Mouse (Mus musculus): Measurements from ENCODE around the gene Sort1.
A peak's percentile ranks its signal among the peaks of the same experiment; 100 is the strongest.

Gene Sort1

DNA sequence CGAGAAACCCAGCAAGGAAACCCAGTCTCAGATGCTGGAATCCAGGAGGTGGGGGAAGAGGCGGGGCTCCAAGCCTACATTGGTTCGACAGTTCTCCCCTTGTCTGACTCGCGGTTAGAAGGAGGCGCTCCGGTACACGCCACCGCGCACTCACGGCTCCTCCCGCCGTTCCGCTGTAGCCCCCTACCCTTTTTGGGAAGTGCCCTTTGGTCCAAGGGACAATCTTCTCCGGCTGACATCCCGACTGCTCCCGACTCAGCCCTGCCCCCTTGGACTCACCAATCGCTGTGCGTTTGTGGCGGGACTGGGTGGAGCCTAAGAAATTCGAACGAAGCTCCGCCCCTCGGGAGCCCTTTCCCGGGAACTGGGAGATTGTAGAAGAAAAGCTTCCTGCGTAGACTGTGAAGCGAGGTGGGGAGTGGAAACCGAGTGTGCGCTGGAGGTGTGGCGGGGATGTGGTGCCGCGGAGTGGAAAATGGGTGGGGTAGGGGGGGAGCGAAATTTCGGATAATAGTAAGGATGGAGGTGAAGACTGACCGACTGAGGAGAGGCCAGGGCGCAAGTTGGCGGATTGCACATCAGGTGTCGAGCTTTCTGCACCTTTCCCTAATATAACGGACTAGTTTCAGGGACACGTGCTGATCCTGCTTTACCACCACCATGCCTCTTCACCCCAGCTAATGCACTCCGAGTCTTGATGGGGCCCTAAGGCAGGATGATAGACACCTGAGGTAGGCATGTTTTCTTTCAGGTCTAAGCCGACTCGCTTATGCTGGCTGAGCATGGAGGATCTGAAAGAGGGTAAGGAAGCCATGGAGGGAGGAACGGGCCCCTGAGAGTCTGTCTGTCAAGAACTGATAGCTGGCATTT is 99.8 kb downstream of the Sort1 start, which contains the start of gene Psrc1:
Psrc1 (plus strand) TSS at position 355 of the 870 bp plus-strand sequence.
- DNase-seq (ENCODE audit: low read depth, low spot score) = peak; percentile 74

DNA sequence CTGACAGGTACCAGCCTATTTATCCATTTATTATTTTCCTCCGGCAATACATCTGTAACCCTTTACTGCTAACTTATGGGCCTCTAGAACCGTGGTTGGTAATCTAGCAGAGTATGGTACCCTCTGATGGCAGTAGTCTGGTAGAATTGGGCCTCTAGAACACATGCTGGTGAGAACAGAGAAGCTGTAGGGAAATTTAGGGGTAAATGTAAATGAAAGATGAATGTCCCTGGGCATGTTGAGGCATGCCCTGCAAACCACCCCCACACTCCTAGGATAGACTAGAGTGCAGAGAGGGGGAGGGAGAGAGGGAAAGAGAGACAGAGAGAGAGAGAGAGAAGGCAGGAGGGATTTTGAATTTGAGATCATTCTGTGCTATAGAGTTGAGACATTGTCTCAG is 100.5 kb downstream of the Sort1 start:
- no peak for DNase-seq (ENCODE audit: low read depth, low spot score)

DNA sequence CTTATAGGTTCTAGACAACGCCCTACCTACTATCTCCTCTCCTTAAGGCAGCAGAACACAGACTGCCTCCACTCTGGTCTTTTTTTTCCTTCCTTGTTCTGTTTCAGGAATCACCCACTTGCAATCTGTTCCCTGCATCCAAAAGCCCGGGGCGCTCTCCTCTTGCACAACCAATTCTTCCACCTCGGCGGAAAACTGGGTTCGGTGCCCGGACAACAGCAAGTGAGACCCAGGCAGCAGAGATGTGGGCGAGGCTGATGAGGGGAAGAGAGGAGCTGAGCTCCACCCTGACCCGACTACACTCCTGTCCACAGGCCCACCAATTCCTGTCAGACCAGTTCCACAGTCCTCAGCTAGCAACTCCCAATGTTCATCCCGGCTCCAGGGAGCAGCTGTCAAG is 102.3 kb downstream of the Sort1 start:
- no peak for DNase-seq (ENCODE audit: low read depth, low spot score)

DNA sequence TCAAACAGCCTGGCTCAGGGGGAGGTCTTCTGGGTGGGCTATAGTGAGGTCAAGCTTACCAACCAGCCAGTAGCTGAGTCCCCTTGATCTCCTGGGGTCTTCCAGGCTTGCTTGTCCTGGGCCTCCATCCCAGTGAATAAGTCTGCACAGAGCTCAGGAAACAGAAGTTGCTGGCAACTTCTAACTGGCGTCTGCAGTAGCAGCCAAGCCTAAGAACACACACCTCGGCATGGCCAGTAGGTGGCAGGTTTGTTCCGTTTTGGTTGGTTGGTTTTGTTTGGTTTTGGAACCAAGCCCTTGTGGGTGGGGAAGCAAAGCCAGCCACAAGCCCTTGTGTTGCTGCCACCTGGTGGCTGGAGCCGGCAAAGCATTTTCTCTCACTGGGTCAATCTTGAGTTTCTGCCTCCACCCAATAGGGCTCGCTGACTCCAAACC is 105.2 kb downstream of the Sort1 start:
- DNase-seq (ENCODE audit: low read depth, low spot score) = peak; percentile 95

DNA sequence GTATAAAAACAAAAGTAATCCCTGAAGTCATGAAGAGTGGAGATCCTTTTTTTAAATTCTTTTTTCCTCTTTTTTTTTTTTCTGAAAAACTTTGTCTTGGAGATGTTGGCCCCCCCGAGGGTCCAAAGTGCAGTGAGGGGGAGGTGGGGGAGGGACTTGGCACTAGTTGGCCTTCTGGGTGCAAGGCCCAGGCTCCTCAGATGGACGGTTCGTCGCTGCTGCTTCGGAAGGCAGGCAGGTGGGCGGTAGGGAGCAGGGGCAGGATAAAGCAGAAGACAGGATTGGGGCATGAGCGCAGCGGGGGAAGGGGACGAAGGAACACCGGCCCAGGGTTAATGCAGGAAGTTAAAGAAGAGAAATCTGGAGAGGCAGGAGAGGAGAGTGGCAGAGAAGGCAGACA is 108.4 kb downstream of the Sort1 start:
- DNase-seq (ENCODE audit: low read depth, low spot score) = no peak

DNA sequence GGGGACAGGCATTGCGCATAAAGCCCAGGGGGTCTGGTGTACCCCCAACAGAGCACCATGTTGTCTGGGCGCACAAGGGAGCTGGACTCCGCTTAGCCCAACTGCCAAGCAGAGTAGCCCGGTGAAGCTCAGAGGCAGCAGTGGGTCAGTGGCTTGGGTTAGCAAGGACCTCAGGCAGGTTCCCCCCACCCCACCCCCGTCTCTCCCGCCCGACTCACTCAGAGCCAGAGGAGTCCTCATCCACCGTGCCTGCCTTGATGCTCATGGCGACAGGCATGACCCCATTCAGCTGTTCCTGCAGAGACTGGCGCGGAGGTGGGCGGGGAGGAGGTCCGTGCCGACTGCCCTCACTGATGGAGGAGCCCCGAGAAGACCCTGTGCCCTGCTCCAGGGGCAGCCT is 108.9 kb downstream of the Sort1 start:
- DNase-seq (ENCODE audit: low read depth, low spot score) = no peak

DNA sequence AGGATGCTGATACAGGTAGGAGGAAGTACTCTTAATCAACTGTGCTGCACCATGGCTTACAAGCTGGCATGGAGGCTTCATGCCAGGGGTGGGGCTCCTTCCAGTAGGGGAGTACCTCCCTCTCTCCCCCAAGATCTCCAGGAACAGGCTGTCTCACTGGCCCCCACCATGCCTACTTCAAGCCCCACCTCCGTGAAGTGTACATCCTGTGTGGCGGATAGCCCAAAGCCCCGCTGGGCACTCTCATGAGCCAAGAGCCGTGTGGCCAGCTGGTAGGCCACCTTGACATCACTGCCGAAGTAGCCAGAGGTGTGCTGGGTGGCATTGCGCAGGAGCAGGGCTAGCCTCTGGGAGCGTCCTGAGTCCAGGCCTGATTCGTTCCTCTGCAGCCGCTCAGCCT is 114.4 kb downstream of the Sort1 start:
- no peak for DNase-seq (ENCODE audit: low read depth, low spot score)

DNA sequence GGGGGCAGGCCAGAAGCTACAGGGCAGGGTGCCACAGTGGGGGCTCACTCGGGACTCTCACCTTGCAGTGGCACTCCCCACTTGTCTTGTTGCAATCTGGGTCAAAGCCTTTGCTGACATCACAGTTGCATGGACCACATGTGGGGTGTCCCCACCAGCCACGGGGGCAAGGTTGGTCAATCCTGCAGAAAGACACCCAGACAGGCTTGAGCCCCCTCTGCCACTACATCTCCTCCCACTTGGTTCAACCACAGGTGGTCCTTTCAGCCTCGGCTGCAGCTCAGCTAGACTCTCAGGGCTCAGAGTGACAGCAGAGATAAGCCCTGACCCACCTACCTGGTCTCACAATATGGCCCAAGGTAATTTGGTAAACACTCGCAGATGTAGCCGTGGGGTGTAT is 116.6 kb downstream of the Sort1 start:
- DNase-seq (ENCODE audit: low read depth, low spot score) = no peak

DNA sequence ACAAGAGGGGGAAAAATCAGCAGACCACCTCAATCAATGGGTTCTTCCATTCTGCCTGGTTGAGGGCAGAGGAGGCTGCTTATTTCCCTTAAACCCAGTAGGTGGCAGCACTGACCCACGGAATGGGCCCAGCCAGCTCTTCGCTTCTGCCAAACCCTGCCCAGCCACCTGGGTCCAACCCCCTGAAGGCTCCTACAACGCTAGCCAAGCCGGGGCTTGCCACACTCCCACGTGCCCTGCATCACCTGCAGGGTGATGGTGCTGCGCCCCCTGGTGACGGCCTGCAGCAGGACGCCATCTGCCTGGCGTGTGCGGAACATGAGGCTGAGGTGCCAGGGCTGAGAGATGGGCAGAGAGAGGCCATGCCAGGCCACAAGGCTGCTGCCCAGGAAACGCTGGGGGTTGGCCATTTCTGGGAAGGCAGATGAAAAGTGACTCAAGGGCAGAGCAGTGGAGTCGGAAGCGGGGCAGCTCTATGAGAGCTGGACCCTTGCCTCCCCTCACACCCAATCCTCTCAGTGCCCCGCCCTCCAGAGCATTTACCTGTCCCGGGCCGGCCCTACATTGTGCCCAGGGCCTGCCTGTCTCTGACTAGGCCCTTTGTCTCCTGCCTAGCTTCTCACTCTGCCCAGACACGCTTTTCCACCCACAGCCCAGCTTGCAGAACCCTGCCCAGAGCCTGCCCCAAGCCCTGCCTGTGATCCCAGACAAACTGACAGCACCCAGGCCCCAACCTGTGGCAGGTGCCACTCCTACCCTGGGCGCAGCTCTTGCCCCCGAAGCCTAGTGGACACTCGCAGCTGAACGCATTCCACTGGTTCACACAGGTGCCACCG is 118.0 kb downstream of the Sort1 start:
- peak; percentile 96 for DNase-seq (ENCODE audit: low read depth, low spot score)

DNA sequence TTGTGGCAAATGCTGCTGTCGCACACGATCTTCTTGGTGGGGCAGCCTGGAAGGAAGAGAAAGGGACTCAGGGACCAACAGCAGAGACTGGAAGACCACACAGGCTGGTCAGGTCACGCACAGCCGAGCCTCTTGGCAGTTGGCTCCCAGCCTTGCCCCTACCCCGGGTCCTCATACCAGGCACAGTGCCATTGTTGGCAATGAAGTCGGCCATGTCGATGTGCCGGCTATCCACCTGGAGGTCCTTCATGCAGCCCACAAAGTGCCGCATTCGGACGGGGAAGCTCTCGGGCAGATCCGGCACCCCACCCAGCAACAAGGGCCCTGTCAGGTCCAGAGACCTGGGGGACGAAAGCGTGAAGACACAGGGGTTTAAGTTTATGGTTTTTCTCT is 118.6 kb downstream of the Sort1 start:
- no peak for DNase-seq (ENCODE audit: low read depth, low spot score)

DNA sequence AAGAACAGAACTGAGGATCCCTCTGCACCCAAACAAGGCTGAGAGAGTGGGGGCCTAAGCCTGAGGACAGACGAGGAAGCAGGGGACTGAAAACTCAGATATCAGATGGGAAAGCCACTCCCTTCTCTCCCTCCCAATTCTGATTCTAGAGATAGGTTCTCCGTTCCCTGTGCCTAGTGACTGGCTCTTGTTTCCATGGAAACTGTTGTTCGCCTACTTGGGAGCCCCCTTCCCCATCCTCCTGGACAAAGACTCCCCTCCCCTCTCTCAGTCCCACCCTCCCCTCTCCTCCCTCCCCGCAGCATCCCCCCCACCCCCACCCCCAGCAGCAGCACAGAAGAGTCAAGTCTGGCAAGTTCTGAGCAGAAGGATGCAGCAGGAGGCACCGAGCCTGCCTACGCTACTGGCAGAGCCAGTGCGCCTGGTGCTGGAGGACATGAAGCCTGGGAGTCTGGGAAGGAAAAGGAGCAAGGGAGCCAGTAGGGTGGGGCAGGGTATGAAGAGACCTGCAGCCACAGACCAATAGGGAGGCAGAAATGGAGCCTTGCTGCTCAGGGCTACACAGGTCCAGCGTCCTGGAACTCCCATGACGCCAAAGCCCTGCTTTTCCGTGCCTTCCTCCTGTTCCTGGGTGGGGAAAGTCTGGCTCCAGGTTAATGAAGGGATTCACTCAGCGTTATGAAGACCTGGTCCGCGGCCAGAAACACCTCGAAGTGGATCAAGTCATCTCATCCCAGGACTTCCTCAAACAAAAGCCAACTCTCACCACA is 121.8 kb downstream of the Sort1 start:
- no peak for DNase-seq (ENCODE audit: low read depth, low spot score)

DNA sequence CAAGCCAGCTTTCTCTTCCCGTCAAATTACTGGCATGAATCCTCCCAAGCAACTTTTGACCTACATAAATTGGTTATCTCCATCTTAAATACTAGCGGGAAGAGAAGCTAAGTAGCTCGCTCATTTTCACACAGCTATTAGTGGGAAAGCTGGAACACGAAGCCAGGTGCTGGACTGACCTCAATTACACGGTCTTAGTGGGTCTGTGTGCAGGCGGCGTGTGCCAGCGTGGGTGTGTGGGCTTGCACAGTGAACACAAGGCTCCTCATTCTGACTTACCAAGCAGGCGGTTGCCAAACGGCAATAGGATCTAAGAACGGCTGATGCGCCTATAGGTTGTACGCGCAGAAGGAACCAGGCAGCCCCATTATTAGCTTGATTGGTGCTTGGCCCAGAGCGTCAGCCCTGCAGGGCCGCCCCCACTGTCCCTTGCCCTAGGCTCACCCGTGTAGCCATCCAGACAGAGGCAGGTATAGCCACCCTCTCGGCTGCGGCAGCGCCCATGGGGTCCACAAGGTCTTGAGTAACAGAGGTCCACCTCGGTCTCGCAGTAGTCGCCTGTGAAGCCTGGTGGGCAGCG is 122.5 kb downstream of the Sort1 start:
- DNase-seq (ENCODE audit: low read depth, low spot score) = no peak

DNA sequence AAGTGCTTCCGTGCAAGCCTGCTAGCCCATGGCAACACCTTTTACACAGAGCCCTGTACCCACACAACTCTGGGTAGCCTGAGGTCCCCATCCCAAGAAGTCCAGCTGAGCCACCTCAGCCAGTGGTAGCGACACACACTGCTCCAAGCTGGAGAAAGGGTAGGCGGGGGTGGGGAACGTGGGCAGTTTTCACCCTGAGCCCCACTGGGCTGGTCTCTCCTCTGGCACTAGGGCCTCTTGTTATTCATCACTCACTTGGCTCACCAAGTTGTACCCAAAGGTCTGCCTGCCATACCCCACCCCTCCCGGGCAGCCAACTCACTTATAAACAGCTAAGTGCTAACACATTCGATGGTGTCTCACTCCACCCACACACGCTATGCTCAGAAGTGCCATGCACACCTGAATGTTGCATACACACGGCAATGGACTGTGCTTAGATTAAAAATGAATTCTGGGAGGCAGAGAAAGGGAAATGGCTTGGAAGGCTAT is 124.7 kb downstream of the Sort1 start:
- DNase-seq (ENCODE audit: low read depth, low spot score) = no peak

DNA sequence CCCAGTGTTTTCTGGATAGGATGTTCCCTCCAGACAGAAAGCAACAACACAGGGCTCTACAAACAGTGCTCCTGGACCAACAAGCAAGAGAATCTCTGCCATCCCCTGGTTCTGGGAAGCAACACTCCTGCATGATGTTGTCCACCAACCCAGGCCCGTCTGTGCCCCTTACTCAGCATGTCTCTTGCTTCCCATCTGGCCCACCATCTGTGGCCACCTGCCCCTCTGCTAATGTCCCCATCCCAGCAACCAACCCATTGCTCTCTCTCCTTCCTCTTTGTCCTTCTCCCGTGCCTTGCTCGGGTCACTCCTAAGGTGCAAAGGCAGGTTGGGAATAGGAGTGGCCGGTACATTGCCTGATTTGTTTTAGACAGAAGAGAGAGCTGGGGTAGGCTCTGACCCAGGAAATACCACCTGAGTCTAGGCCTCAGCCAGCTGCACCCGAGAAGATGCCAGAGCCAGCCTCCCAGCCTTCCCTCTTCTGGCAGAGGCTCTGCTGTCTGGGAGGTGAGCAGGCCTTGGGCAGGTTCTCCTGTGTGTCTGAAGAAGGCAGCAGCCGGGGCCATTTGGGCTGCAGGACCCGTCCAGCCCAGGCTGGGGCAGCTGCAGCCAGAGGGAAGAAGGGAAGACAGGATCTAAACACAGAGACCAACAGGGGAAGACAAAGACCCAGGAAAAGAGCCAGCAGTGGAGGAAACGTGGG is 125.9 kb downstream of the Sort1 start:
- no peak for DNase-seq (ENCODE audit: low read depth, low spot score)

DNA sequence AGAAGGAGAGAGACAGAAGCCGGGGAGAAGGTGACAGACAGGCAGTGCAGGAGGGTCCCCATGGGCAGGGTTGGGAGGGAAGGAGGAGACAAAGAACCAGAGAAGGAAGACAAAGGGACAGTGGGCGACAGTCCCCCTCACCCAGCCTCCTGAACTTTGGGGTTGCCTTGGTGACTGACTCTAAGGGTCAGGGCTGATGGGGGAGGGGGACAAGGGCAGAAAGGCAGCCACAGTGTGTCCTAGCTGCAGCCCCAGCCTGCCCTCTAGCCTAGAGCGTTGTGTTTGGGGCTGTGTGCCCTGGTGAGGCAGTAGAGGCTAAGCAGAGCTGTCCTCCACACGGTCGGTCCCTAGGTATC is 126.5 kb downstream of the Sort1 start:
- no peak for DNase-seq (ENCODE audit: low read depth, low spot score)
